Mouse (Mus musculus) C2C12 (cell line): ENCODE data around the gene Kdm2b. TPM values are rescaled to one million over a fixed set of nuclear protein-coding genes. Genes with fewer than 3 reads are reported as not detected.
A peak's percentile ranks its signal among the peaks of the same experiment; 100 is the strongest.
"Not testable (repeated sequence)": the region's sequence is repeated elsewhere in the genome, so short reads cannot be mapped to it uniquely, and the experiment has no call there.

Source experiments
- H3K27me3 ChIP-seq: one replicate; pipeline ENCODE4 v1.6.1; 2011; ENCODE audit not compliant: control insufficient read depth, insufficient read depth, insufficient read length
- H3K36me3 ChIP-seq: one replicate; pipeline ENCODE4 v1.6.1; 2011; ENCODE audit not compliant: control insufficient read depth, insufficient read depth
- H3K4me3 ChIP-seq: one replicate; pipeline ENCODE4 v1.5.1; 2011; ENCODE audit warnings: mild to moderate bottlenecking, control low read depth; ENCODE audit not compliant: poor library complexity, insufficient read depth, severe bottlenecking
- H3K79me2 ChIP-seq: one replicate; pipeline ENCODE4 v1.6.1; 2011; ENCODE audit not compliant: control insufficient read depth, insufficient read depth
- H3K79me3 ChIP-seq: one replicate; pipeline ENCODE4 v1.6.1; 2011; ENCODE audit warnings: low read depth, control low read depth
- H3ac ChIP-seq: one replicate; pipeline ENCODE3; 2011; ENCODE audit warnings: low read depth; ENCODE audit not compliant: control insufficient read depth, insufficient read length
- CEBPB ChIP-seq: IDR thresholded peaks from one replicate; pipeline ENCODE4 v1.6.1; 2011; ENCODE audit warnings: low read depth, mild to moderate bottlenecking, control low read depth, moderate library complexity
- CTCF ChIP-seq: IDR thresholded peaks from one replicate; pipeline ENCODE4 v1.5.1; 2011; ENCODE audit not compliant: control insufficient read depth, insufficient read depth, insufficient read length
- FOSL1 ChIP-seq: IDR thresholded peaks from one replicate; pipeline ENCODE4 v1.8.0; 2011; ENCODE audit warnings: mild to moderate bottlenecking, low read length; ENCODE audit not compliant: poor library complexity, insufficient read depth, severe bottlenecking
- MAX ChIP-seq: IDR thresholded peaks from one replicate; pipeline ENCODE4 v1.6.1; 2011; ENCODE audit warnings: mild to moderate bottlenecking, control low read depth
- MYOD1 ChIP-seq: IDR thresholded peaks from one replicate; pipeline ENCODE4 v1.6.1; 2011; ENCODE audit warnings: low read depth; ENCODE audit not compliant: control insufficient read depth, insufficient read length
- MYOG ChIP-seq: IDR thresholded peaks from one replicate; pipeline ENCODE4 v1.6.1; 2011; ENCODE audit not compliant: control insufficient read depth, insufficient read length; ENCODE audit errors: extremely low read depth
- USF1 ChIP-seq: IDR thresholded peaks from one replicate; pipeline ENCODE4 v1.6.1; 2011; ENCODE audit warnings: low read depth, mild to moderate bottlenecking, control low read depth, moderate library complexity
- polyA plus RNA-seq: library from polyadenylated mRNA; unstranded; fragments of >200 nt; fragmentation: generic; extraction: Trizol; gene quantifications from one replicate; pipeline ENCODE4 v1.2.1, GENCODE M21; 2012; ENCODE audit warnings: missing spikeins

The Kdm2b gene
- polyA plus RNA-seq, 1 experiment: 15.3 TPM

GRCm38 (mm10) chr5:122978970-122979369 is 10.7 kb downstream of the Kdm2b start:
- Histone ChIP-seq H3ac (no peak overlapping the region), H3K79me3 (no peaks in the 10 kb centered on the region), H3K36me3 (no peaks in the 10 kb centered on the region), H3K79me2 (no peaks in the 10 kb centered on the region), H3K4me3 (no peak overlapping the region), H3K27me3 (no peaks in the 10 kb centered on the region)
- TF ChIP-seq MYOD1: no peak
- TF ChIP-seq FOSL1: no peak
- TF ChIP-seq MAX: no peak
- no peak for TF ChIP-seq MYOG
- TF ChIP-seq CEBPB: no peak
- no peak for TF ChIP-seq CTCF
- TF ChIP-seq USF1: no peak

- H3K79me2 ChIP-seq, H3K36me3 ChIP-seq, H3K79me3 ChIP-seq, H3K4me3 ChIP-seq, H3ac ChIP-seq, H3K27me3 ChIP-seq: not testable (repeated sequence)
These were observed 14.9 kb downstream of the Kdm2b start for GRCm38 (mm10) chr5:122974701-122975100.

GRCm38 (mm10) chr5:122972116-122972515 is 17.5 kb downstream of the Kdm2b start:
- Histone ChIP-seq H3K36me3 (no peaks in the 10 kb centered on the region), H3K4me3 (no peak overlapping the region), H3K27me3 (no peaks in the 10 kb centered on the region), H3ac (no peak overlapping the region), H3K79me3 (no peaks in the 10 kb centered on the region), H3K79me2 (no peaks in the 10 kb centered on the region)
- TF ChIP-seq FOSL1 (no peak), CTCF (no peak), MYOD1 (no peak), MAX (no peak), CEBPB (no peak)

- Histone ChIP-seq H3K27me3 (no peaks in the 10 kb centered on the region), H3K36me3 (no peaks in the 10 kb centered on the region), H3ac (no peak overlapping the region), H3K79me2 (no peaks in the 10 kb centered on the region), H3K4me3 (no peak overlapping the region), H3K79me3 (no peaks in the 10 kb centered on the region)
- TF ChIP-seq FOSL1 (no peak), MYOD1 (no peak), CTCF (no peak)
These were observed 18.2 kb downstream of the Kdm2b start for GRCm38 (mm10) chr5:122971438-122971837.

GRCm38 (mm10) chr5:122970056-122970455 is 19.6 kb downstream of the Kdm2b start:
- Histone ChIP-seq H3ac (no peak overlapping the region), H3K79me2 (no peaks in the 10 kb centered on the region), H3K4me3 (no peak overlapping the region), H3K36me3 (no peaks in the 10 kb centered on the region), H3K27me3 (no peaks in the 10 kb centered on the region), H3K79me3 (no peaks in the 10 kb centered on the region)
- TF ChIP-seq FOSL1 (no peak), MYOD1 (no peak)

DNA sequence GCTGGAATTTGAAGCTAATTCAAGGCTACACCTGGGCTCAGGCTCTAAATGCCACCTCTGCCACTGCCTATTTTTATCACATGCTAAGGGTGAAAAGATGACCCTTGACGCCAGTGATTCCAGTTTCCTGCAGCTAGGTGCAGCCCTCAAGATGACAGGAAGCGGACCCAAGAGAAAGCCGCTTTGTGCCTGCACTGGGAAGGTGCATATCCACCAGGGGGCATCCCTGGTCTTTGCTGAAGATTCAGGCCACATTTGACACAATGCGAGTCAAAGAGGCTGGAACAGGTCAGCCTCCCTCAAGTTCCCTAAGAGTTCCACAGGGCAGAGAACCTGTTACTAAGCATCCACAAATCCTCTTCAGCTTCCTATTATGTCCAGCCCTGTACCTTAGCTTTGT is 21.3 kb downstream of the Kdm2b start:
- H3K27me3 ChIP-seq: no peaks in the 10 kb centered on the region
- H3K4me3 ChIP-seq: no peak overlapping the region
- no peak for TF ChIP-seq MYOG
- TF ChIP-seq CTCF: peak; percentile 72

DNA sequence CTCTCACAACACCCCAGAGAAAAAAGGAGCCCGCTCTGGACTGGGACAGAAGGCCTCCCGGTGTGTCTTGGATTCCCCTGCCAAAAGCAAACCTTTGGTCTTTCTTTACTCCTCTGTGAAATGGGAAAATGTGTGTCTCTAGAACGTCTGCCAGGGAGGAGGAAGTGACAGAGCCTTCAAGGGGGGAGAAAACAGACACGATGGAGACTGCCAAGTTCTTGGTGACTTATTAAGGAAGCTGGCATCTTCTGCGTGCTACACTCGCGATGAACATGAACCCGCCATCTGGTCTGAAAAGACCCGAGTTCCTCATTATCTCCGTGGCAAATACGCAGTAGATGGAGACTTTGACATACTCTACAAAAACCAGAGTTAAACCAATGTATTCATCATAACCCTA is 24.2 kb downstream of the Kdm2b start:
- no peak overlapping the region for H3ac ChIP-seq
- H3K79me3 ChIP-seq: no peaks in the 10 kb centered on the region
- H3K79me2 ChIP-seq: no peaks in the 10 kb centered on the region
- H3K4me3 ChIP-seq: no peak overlapping the region
- H3K36me3 ChIP-seq: no peaks in the 10 kb centered on the region
- H3K27me3 ChIP-seq: no peaks in the 10 kb centered on the region
- TF ChIP-seq MYOG (no peak), CTCF (no peak), USF1 (no peak), CEBPB (no peak), FOSL1 (no peak), MAX (no peak), MYOD1 (no peak)

More for the DNA sequence above, 21.3 kb downstream of the Kdm2b start:
- Histone ChIP-seq H3K79me3 (no peaks in the 10 kb centered on the region), H3K36me3 (no peaks in the 10 kb centered on the region), H3K79me2 (no peaks in the 10 kb centered on the region), H3ac (no peak overlapping the region)
